Mouse (Mus musculus): ENCODE results near the gene Olfml2a. TPM values are rescaled to one million over a fixed set of nuclear protein-coding genes. Genes with fewer than 3 reads are reported as not detected.

Olfml2a gene
- total and polyA plus RNA-seq, 2 experiments from 2014 or later: 3.3 to 12.7 TPM

DNA sequence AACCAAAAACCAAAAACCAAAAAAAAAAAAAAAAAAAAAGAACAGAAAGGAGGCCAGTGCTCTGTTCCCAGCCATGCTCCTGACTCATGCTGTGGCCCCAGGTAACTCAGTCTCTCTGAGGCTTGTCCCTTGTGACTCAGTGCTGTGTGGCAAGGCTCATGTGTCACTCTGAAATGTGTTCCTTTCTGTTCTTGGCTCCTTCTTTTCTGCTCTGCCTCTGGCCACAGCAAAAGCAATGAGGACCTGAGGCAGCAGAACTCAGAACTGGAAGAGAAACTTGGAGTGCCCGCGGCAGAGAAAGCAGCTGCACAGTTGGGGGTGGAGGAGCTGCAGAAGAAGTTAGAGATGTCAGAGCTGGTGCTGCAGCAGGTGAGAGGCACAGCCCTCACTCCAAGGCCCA lies 42.4 kb downstream of the Olfml2a start:
- H3K27ac ChIP-seq (ENCODE audit: low read depth): no peak overlapping the region
- H3K9ac ChIP-seq (replicated peaks; ENCODE audit: low read depth, low read length): no peak overlapping the region
- 40% methylated on average over 2 of the region's 2 CpGs for WGBS
- no peaks in the 10 kb centered on the region for H3K4me1 ChIP-seq (ENCODE audit: control insufficient read depth, insufficient read depth)
- DNase-seq (ENCODE audit: low spot score) (no peak), ATAC-seq (ENCODE audit: insufficient read depth, low read depth) (no peak)
- no peak overlapping the region for H3K4me2 ChIP-seq (ENCODE audit: low read depth, low read length)
- no peak overlapping the region for H3K4me3 ChIP-seq (ENCODE audit: low read depth, low read length)
- TF ChIP-seq EP300 (IDR thresholded peaks at IDR 0.05; ENCODE audit: low read depth) (no peak), CTCF (IDR thresholded peaks at IDR 0.05; ENCODE audit: low read depth) (no peak)
- H3K36me3 ChIP-seq (replicated peaks; ENCODE audit: control insufficient read depth, insufficient read depth, low read length): no peaks in the 10 kb centered on the region
- H3K9me3 ChIP-seq (replicated peaks; ENCODE audit: control insufficient read depth, low read length): no peaks in the 10 kb centered on the region
- H3K27me3 ChIP-seq (ENCODE audit: control insufficient read depth, insufficient read depth, low read length): 0 out of 2 replicates have a peak, but pooled peaks cover 3% of the 10 kb centered on the region

DNA sequence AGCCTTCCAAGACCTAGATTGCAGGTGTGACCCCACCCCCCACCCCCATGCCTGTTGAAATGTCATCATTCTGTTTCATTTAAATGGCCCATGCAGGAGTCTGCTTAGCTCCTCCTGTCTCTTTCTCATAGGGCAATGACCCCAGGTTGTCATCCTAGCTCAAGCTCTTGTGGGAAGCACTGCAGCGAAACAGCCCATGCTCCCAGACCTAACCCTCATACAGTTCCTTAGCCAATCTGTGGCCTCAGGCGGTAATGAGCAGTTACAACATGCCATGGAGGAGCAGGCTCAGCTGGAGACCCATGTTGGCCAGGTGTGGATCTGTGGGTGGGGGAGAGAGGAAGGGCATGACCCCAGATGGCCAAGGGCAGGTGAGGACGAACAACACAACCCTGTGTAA lies 43.4 kb downstream of the Olfml2a start:
- Histone ChIP-seq H3K9me3 (replicated peaks; ENCODE audit: control insufficient read depth, low read length) (no peaks in the 10 kb centered on the region), H3K27ac (ENCODE audit: low read depth) (no peak overlapping the region), H3K9ac (replicated peaks; ENCODE audit: low read depth, low read length) (no peak overlapping the region), H3K27me3 (ENCODE audit: control insufficient read depth, insufficient read depth, low read length) (0 out of 2 replicates have a peak, but pooled peaks cover 3% of the 10 kb centered on the region), H3K36me3 (replicated peaks; ENCODE audit: control insufficient read depth, insufficient read depth, low read length) (no peaks in the 10 kb centered on the region), H3K4me2 (ENCODE audit: low read depth, low read length) (no peak overlapping the region), H3K4me1 (ENCODE audit: control insufficient read depth, insufficient read depth) (no peaks in the 10 kb centered on the region), H3K4me3 (ENCODE audit: low read depth, low read length) (no peak overlapping the region)
- ATAC-seq (ENCODE audit: insufficient read depth, low read depth) (no peak), DNase-seq (ENCODE audit: low spot score) (no peak)
- 75% methylated on average over 3 of the region's 3 CpGs for WGBS
- TF ChIP-seq EP300 (IDR thresholded peaks at IDR 0.05; ENCODE audit: low read depth): no peak
- TF ChIP-seq CTCF (IDR thresholded peaks at IDR 0.05; ENCODE audit: low read depth): no peak

DNA sequence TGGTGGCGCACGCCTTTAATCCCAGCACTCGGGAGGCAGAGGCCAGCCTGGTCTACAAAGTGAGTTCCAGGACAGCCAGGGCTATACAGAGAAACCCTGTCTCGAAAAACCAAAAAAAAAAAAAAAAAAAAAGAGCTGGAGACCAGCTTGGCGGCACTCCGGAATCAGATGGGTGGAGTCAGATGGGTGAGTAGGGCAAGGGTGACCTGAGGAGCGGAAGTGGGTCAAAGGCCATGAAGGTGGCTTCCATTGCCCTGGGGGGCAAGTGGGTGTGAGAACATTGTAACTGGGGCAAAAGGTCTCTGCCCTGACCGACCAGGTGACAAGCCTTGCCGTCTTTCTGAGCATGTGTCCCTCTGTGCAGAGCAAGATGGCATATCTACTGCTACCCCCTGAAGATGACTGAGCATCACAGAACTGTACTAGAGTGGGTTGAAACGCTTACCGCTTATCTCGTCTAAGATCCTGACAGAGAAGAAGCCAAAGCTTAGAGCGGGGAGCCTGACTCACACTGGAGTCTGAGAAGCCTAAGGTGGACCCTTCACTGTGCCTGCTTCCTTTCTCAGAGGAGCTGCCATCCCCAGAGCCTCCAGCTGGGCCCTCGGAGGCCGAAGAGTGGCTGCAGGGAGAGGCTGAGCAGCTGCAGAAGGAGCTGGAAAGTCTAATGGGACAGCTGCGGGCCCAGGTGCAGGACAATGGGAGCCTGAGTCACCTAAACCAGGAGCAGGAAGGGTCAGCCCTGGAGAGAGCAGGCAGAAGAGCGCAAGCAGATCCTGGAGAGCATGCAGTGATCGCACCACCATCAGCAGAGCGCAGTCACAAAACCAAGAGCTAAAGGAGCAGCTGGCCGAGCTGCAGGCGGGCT lies 44.4 kb downstream of the Olfml2a start:
- Histone ChIP-seq H3K9me3 (replicated peaks; ENCODE audit: control insufficient read depth, low read length) (no peaks in the 10 kb centered on the region), H3K4me2 (ENCODE audit: low read depth, low read length) (no peak overlapping the region), H3K4me1 (ENCODE audit: control insufficient read depth, insufficient read depth) (no peaks in the 10 kb centered on the region), H3K9ac (replicated peaks; ENCODE audit: low read depth, low read length) (no peak overlapping the region), H3K27me3 (ENCODE audit: control insufficient read depth, insufficient read depth, low read length) (0 out of 2 replicates have a peak, but pooled peaks cover 3% of the 10 kb centered on the region), H3K4me3 (ENCODE audit: low read depth, low read length) (no peak overlapping the region), H3K36me3 (replicated peaks; ENCODE audit: control insufficient read depth, insufficient read depth, low read length) (no peaks in the 10 kb centered on the region), H3K27ac (ENCODE audit: low read depth) (no peak overlapping the region)
- WGBS: 69% methylated on average over 20 of the region's 21 CpGs
- DNase-seq (ENCODE audit: low spot score) (no peak), ATAC-seq (ENCODE audit: insufficient read depth, low read depth) (no peak)
- TF ChIP-seq EP300 (IDR thresholded peaks at IDR 0.05; ENCODE audit: low read depth) (no peak), CTCF (IDR thresholded peaks at IDR 0.05; ENCODE audit: low read depth) (no peak)

DNA sequence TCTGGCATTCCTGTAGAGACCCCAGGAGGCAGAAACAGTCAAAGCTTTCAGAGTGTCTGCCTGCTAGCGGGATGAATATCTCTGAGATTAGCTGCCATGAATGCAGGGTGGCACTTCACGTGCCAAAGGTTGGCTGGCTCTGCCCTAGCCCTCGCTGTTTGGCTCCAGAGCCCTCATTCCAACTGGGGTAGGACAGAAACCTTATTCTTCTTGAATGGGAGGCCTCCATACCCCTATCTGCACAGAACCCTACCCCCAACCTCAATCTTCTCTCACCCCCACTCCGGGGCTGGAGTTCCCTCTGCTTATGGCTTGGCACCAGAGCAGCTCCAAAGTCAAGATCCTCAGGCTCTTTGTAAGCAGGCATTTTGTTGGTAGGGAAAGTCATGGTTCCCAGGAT lies 46.1 kb downstream of the Olfml2a start:
- Histone ChIP-seq H3K27ac (ENCODE audit: low read depth) (no peak overlapping the region), H3K4me3 (ENCODE audit: low read depth, low read length) (no peak overlapping the region), H3K9ac (replicated peaks; ENCODE audit: low read depth, low read length) (no peak overlapping the region), H3K27me3 (ENCODE audit: control insufficient read depth, insufficient read depth, low read length) (0 out of 2 replicates have a peak, but pooled peaks cover 3% of the 10 kb centered on the region), H3K4me2 (ENCODE audit: low read depth, low read length) (no peak overlapping the region), H3K9me3 (replicated peaks; ENCODE audit: control insufficient read depth, low read length) (no peaks in the 10 kb centered on the region), H3K4me1 (ENCODE audit: control insufficient read depth, insufficient read depth) (no peaks in the 10 kb centered on the region), H3K36me3 (replicated peaks; ENCODE audit: control insufficient read depth, insufficient read depth, low read length) (no peaks in the 10 kb centered on the region)
- TF ChIP-seq EP300 (IDR thresholded peaks at IDR 0.05; ENCODE audit: low read depth) (no peak), CTCF (IDR thresholded peaks at IDR 0.05; ENCODE audit: low read depth) (no peak)
- ATAC-seq (ENCODE audit: insufficient read depth, low read depth) (no peak), DNase-seq (ENCODE audit: low spot score) (no peak)
- WGBS: 50% methylated on average over 4 of the region's 4 CpGs

DNA sequence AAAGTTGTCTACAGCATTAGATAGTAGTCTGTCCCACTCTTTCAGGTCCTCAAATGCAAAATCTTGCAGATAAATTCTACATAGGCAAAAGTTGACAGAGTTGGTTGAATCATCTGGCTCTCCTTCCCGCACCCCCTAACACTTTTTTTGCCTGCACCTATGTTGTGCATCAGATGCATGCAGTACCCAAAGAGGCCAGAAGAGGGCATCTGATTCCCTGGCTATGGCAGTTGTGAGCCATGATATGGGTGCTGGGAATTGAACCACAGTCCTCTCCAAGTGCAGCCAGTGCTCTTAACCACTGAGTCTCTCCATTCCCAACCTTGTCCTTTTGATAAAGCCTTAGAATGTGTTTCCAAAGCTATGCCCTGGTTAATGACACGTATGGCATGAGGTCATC lies 51.7 kb downstream of the Olfml2a start:
- no peak for DNase-seq (ENCODE audit: low spot score)
- H3K27me3 ChIP-seq (ENCODE audit: control insufficient read depth, insufficient read depth, low read length): no peaks in the 10 kb centered on the region
- no peaks in the 10 kb centered on the region for H3K36me3 ChIP-seq (replicated peaks; ENCODE audit: control insufficient read depth, insufficient read depth, low read length)
- H3K4me1 ChIP-seq (ENCODE audit: control insufficient read depth, insufficient read depth): no peaks in the 10 kb centered on the region
- H3K27ac ChIP-seq (ENCODE audit: low read depth): no peak overlapping the region
- H3K4me2 ChIP-seq (ENCODE audit: low read depth, low read length): no peak overlapping the region
- ATAC-seq (ENCODE audit: insufficient read depth, low read depth): no peak
- no peak overlapping the region for H3K4me3 ChIP-seq (ENCODE audit: low read depth, low read length)
- H3K9ac ChIP-seq (replicated peaks; ENCODE audit: low read depth, low read length): no peak overlapping the region
- no peaks in the 10 kb centered on the region for H3K9me3 ChIP-seq (replicated peaks; ENCODE audit: control insufficient read depth, low read length)
- TF ChIP-seq EP300 (IDR thresholded peaks at IDR 0.05; ENCODE audit: low read depth): no peak
- peak; percentile 23; the same call in 1 of the 2 replicates for TF ChIP-seq CTCF (IDR thresholded peaks at IDR 0.05; ENCODE audit: low read depth)
- WGBS: 98% methylated on average over 2 of the region's 2 CpGs
